Mouse (Mus musculus): Measurements from ENCODE around the gene Uggt1. TPM values are rescaled to one million over a fixed set of nuclear protein-coding genes. Genes with fewer than 3 reads are reported as not detected.

Uggt1 gene
- polyA plus RNA-seq, 1 experiment from 2014 or later = 64.1 TPM

DNA sequence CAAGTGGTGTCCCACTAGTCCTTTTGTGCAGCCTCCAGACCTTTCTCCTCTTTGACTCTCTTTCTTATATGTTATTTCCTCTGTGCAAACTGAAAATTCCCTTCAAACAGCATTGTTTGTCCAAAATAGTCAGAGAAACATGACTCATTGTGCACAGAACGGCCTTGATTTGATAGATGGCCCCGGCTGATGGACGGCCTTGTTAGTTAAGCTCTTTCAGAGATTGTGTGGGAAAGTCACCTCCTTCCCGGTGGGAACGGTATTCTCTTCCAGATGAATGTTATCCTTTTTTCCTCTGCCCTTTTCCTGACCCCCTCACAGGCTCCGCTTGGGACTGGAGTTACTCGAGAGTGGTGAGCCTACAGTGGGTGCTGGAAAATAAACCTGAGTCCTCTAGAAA lies 119.4 kb downstream of the Uggt1 start:
- no peaks in the 10 kb centered on the region for H3K9me3 ChIP-seq
- ATAC-seq (ENCODE audit: low FRiP score, low read depth) = no peak
- H3K4me2 ChIP-seq (replicated peaks) = no peak overlapping the region
- no peak overlapping the region for H3K4me3 ChIP-seq
- H3K36me3 ChIP-seq = no peaks in the 10 kb centered on the region
- no peaks in the 10 kb centered on the region for H3K27me3 ChIP-seq
- no peak overlapping the region for H3K27ac ChIP-seq (replicated peaks)
- 82% methylated on average over 7 of the region's 7 CpGs for WGBS
- no peaks in the 10 kb centered on the region for H3K4me1 ChIP-seq
- no peak overlapping the region for H3K9ac ChIP-seq (replicated peaks)

DNA sequence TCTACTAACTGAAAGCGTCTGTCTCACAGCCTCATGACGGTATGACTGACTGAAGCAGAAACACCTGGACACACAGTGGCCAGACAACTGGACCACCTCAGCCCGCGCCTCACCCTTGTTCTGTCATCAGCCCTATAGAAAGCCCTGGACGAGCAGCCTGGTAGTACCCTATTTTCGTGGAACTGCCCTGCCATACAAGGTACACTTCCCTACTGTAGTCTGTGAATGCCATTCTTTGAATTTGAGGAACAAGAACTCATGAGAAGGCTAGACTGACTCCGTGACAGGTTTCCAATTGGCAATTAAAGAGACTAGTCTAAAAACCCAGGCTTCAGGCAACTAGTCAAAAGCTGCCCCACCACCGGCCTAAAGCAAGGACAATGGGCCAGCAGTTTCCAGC lies 123.3 kb downstream of the Uggt1 start:
- Histone ChIP-seq H3K27me3 (no peaks in the 10 kb centered on the region), H3K4me3 (no peak overlapping the region), H3K27ac (replicated peaks) (no peak overlapping the region), H3K9ac (replicated peaks) (no peak overlapping the region), H3K36me3 (no peaks in the 10 kb centered on the region), H3K9me3 (no peaks in the 10 kb centered on the region), H3K4me2 (replicated peaks) (no peak overlapping the region), H3K4me1 (no peaks in the 10 kb centered on the region)
- ATAC-seq (ENCODE audit: low FRiP score, low read depth) = no peak
- WGBS = 85% methylated on average over 8 of the region's 8 CpGs

DNA sequence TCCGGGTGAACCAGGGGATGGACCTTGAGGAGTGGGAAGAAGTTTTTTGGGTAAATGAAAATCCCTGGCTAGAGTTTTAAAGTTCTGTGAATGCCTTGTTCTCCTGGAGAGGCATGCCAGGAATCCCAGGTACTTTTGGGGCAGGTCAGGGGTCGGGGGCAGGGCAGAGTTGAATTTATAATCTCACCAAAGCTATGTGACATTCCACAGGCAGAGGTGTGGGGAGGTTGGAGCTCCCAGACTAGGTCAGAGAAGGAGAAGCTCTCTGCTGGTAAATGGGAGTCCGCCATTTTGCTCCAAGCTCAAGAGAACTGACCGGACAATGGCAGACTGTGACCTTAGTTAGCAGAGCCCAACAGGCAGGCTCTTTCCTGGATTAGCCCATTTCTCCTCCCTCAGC lies 125.1 kb downstream of the Uggt1 start:
- WGBS = 93% methylated on average over 4 of the region's 4 CpGs
- no peak for ATAC-seq (ENCODE audit: low FRiP score, low read depth)
- no peaks in the 10 kb centered on the region for H3K36me3 ChIP-seq

DNA sequence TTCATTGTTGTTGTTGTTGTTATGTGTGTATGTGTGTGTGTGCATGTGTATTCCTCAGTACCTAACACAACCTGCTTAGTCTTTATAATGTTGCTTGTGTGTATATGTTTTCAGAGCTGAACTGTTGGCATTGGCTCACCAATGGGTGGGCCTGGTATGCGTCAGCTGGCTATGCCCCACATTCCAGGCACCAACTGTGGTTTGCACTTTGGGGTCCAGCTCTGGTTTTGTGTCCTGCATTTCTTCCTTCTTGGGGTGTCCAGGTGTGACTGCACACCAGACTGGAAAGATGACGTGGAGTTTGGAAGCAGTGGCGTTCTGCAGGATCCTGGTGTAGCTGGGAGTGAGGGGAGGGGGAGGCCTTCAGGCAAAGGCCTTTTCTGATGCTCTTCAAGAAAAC lies 125.6 kb downstream of the Uggt1 start:
- Histone ChIP-seq H3K4me1 (no peaks in the 10 kb centered on the region), H3K27me3 (no peaks in the 10 kb centered on the region), H3K9ac (replicated peaks) (no peak overlapping the region), H3K4me2 (replicated peaks) (no peak overlapping the region), H3K27ac (replicated peaks) (no peak overlapping the region), H3K4me3 (no peak overlapping the region), H3K9me3 (no peaks in the 10 kb centered on the region), H3K36me3 (no peaks in the 10 kb centered on the region)
- no peak for ATAC-seq (ENCODE audit: low FRiP score, low read depth)
- WGBS = 89% methylated on average over 3 of the region's 3 CpGs

More for the DNA sequence above, 125.1 kb downstream of the Uggt1 start:
- H3K9ac ChIP-seq (replicated peaks) = no peak overlapping the region
- no peaks in the 10 kb centered on the region for H3K4me1 ChIP-seq
- no peak overlapping the region for H3K27ac ChIP-seq (replicated peaks)
- no peaks in the 10 kb centered on the region for H3K27me3 ChIP-seq
- no peak overlapping the region for H3K4me3 ChIP-seq
- H3K9me3 ChIP-seq = no peaks in the 10 kb centered on the region
- H3K4me2 ChIP-seq (replicated peaks) = no peak overlapping the region

DNA sequence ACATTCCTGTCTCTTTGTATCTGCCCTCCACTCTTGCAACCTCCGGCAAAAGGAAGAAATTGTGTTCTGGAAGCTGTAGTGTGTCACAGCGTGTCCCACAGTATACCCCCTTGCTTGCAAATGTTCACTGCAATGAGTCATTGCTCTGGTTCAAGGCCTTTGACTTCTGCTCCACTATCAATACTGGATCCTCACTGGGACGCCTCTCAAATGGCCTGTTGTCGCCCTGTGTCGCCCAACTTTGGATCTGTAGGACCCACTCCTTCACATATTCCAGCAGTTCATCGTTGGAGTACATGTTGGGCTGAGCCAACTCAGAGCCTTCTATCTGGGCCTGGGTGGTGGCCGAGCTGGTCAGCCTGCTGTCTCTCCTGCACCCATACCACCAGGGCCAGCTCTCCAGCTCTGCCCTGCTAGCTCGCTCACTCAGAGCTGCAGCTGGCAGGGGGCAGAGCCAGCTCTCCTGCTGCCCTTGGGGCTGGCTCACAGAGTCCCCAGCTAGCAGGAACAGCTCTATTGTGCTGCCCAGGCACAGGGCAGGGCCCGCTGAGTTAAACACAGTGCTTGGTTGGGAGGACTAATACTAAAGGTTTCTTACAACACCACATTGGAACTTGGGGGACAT lies 126.3 kb downstream of the Uggt1 start:
- 84% methylated on average over 9 of the region's 9 CpGs for WGBS
- H3K36me3 ChIP-seq = no peaks in the 10 kb centered on the region
- no peaks in the 10 kb centered on the region for H3K9me3 ChIP-seq
- H3K27ac ChIP-seq (replicated peaks) = no peak overlapping the region
- no peaks in the 10 kb centered on the region for H3K4me1 ChIP-seq
- H3K9ac ChIP-seq (replicated peaks) = no peak overlapping the region
- no peak for ATAC-seq (ENCODE audit: low FRiP score, low read depth)
- no peak overlapping the region for H3K4me2 ChIP-seq (replicated peaks)
- H3K27me3 ChIP-seq = no peaks in the 10 kb centered on the region
- no peak overlapping the region for H3K4me3 ChIP-seq

DNA sequence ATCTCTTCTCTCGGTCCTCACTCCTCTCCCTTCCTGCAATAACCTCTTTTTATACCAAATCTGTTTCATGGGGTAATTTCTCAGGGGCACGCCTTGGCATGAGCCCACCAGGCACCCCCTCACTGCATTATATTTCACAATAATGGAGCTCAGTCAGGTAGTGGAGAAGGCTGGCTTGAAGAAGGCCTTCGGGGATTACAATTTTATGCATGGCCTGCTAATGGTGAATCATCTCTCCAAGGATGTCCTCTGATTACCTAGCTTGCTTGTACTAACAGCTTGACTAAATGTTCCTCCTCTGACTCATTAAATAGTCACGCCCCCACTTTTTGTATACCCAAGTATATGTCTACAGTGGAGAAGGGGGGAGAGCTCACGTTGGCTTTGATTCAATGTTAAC lies 128.0 kb downstream of the Uggt1 start:
- no peak for ATAC-seq (ENCODE audit: low FRiP score, low read depth)
- H3K4me3 ChIP-seq = no peak overlapping the region
- no peaks in the 10 kb centered on the region for H3K9me3 ChIP-seq
- no peaks in the 10 kb centered on the region for H3K36me3 ChIP-seq
- no peak overlapping the region for H3K27ac ChIP-seq (replicated peaks)
- no peak overlapping the region for H3K4me2 ChIP-seq (replicated peaks)
- 84% methylated on average over 5 of the region's 5 CpGs for WGBS
- no peak overlapping the region for H3K9ac ChIP-seq (replicated peaks)
- no peaks in the 10 kb centered on the region for H3K27me3 ChIP-seq
- no peaks in the 10 kb centered on the region for H3K4me1 ChIP-seq

DNA sequence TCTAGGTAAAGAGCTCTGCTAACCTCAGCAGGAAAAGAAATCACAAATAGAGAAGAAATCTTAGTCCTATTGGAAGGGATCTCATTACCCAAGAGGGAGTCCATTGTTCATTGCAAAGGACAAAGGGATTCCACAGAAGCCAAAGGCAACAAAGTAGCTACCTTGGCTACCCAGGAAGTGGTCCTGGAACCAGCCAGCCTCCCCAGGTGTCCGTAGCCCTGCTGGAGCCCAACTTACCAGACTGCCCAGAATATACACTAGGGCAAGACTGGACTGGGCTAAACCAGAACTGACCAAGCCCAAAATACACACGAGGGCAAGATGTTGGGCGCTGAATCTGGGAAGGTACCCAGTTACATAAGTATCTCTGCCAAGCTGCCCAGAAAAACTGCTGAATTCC lies 129.7 kb downstream of the Uggt1 start:
- 76% methylated on average over 3 of the region's 3 CpGs for WGBS
- no peak overlapping the region for H3K27ac ChIP-seq (replicated peaks)
- no peaks in the 10 kb centered on the region for H3K4me1 ChIP-seq
- H3K9me3 ChIP-seq = no peaks in the 10 kb centered on the region
- H3K36me3 ChIP-seq = no peaks in the 10 kb centered on the region
- no peaks in the 10 kb centered on the region for H3K27me3 ChIP-seq
- H3K4me3 ChIP-seq = no peak overlapping the region
- no peak overlapping the region for H3K9ac ChIP-seq (replicated peaks)
- H3K4me2 ChIP-seq (replicated peaks) = no peak overlapping the region
- ATAC-seq (ENCODE audit: low FRiP score, low read depth) = no peak

DNA sequence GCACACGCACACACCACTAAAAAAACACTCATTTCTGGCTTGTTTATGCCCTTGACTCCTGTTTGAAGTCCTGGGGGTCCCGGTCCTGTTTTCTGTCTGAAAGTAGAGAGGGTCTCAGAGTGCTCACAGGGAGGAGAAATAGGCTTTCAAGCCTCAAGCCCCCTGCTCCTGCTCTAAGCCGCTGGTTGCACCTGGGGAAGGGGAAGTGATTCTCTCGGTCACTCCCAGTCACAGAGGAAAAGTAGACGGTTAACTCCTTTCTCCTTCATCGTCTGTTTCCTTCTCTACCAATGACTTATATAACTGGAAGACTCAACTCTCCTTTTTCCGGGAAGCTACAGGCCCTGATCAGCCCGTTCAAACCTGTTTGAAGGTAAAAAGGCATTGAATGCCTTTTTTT lies 130.8 kb downstream of the Uggt1 start:
- WGBS = 84% methylated on average over 8 of the region's 8 CpGs

DNA sequence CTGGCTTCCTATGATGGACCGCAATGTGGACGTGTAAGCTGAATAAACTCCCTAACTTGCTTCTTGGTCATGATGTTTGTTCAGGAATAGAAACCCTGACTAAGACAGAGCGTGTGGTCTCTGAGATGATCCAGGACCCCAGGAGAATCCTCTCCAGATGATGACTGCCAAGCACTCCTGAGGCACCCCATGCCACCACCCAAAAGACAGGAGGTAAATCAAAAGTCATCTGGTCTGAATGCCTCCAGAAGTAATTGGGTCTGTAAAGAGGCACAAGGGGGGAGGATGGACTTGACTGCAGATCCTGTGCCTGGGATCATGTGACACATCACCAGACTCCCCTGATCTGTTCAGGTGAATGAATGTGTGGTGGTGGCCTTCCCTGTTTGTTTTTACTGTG lies 131.9 kb downstream of the Uggt1 start:
- H3K4me1 ChIP-seq = no peaks in the 10 kb centered on the region
- H3K36me3 ChIP-seq = no peaks in the 10 kb centered on the region
- H3K4me2 ChIP-seq (replicated peaks) = no peak overlapping the region
- no peak for ATAC-seq (ENCODE audit: low FRiP score, low read depth)
- 93% methylated on average over 3 of the region's 3 CpGs for WGBS
- H3K9me3 ChIP-seq = no peaks in the 10 kb centered on the region
- no peak overlapping the region for H3K4me3 ChIP-seq
- H3K9ac ChIP-seq (replicated peaks) = no peak overlapping the region
- H3K27me3 ChIP-seq = no peaks in the 10 kb centered on the region
- no peak overlapping the region for H3K27ac ChIP-seq (replicated peaks)

More for the DNA sequence above, 130.8 kb downstream of the Uggt1 start:
- no peaks in the 10 kb centered on the region for H3K36me3 ChIP-seq
- H3K27me3 ChIP-seq = no peaks in the 10 kb centered on the region
- no peaks in the 10 kb centered on the region for H3K4me1 ChIP-seq
- no peak overlapping the region for H3K4me3 ChIP-seq
- no peak overlapping the region for H3K27ac ChIP-seq (replicated peaks)
- no peak overlapping the region for H3K9ac ChIP-seq (replicated peaks)
- H3K9me3 ChIP-seq = no peaks in the 10 kb centered on the region
- no peak overlapping the region for H3K4me2 ChIP-seq (replicated peaks)
- ATAC-seq (ENCODE audit: low FRiP score, low read depth) = no peak

DNA sequence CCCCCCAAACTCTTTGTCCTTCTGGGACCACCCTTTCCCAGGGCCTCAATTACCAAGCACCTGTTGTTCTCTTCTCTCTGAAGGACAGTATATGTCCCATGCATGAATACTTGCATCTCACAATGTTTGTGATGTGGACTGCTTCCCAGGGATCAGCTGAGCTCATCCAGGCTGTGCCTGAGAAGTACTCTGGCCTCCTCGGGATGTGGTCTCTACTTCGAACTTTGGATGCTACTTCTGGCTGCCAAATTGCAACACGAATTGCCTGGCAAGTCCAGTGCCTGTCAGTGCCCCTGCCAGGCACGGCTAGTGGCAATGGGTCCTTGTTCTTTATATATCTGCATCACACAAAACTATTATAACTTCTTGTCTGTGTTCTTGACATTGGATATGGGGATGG lies 134.5 kb downstream of the Uggt1 start:
- Histone ChIP-seq H3K4me3 (no peak overlapping the region), H3K4me2 (replicated peaks) (no peak overlapping the region), H3K27me3 (no peaks in the 10 kb centered on the region), H3K36me3 (peaks cover 20% of the 10 kb centered on the region), H3K27ac (replicated peaks) (no peak overlapping the region), H3K9ac (replicated peaks) (no peak overlapping the region), H3K9me3 (no peaks in the 10 kb centered on the region), H3K4me1 (no peaks in the 10 kb centered on the region)
- 79% methylated on average over 4 of the region's 4 CpGs for WGBS
- no peak for ATAC-seq (ENCODE audit: low FRiP score, low read depth)

DNA sequence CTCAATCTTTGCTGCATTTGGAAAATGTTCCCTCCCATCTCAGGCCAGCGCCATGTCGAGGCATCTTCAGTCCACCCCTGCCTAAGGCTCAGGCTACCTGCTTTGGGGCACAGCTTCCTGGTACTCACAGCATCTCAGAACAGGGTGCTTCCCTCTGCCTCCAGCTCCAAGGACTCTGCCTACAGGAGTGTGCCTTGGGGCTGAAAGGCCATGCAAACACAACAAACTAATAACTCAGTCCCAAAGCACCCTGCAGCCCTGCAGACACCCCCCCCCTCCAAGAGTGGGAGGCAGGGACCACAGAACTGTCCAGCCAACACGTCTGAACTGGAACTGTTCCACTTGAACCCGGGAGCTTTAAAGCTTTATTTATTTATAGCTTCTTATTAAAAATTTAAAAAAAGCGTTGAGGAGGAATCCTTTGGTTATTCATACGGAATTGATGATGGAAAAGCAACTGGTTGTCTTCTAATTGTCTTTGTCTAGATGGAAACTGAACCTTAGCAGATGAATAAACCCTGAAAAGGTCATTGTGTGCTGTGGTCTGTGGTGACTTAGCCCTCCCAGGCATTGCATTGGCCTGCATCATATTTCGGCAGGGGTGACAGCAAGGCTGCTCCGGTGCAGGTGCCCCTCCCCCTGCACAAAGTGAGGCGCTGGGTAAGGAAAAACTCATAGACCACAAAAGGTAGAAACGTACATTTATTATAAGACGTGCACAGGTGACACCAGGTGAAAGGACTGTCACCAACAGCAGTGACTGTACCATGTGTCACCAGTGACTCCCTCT lies 138.4 kb downstream of the Uggt1 start:
- Histone ChIP-seq H3K9me3 (no peaks in the 10 kb centered on the region), H3K4me1 (no peaks in the 10 kb centered on the region), H3K36me3 (peaks cover 58% of the 10 kb centered on the region), H3K9ac (replicated peaks) (no peak overlapping the region), H3K4me3 (no peak overlapping the region), H3K27me3 (no peaks in the 10 kb centered on the region), H3K4me2 (replicated peaks) (no peak overlapping the region), H3K27ac (replicated peaks) (no peak overlapping the region)
- WGBS = 93% methylated on average over 11 of the region's 11 CpGs
- ATAC-seq (ENCODE audit: low FRiP score, low read depth) = no peak

DNA sequence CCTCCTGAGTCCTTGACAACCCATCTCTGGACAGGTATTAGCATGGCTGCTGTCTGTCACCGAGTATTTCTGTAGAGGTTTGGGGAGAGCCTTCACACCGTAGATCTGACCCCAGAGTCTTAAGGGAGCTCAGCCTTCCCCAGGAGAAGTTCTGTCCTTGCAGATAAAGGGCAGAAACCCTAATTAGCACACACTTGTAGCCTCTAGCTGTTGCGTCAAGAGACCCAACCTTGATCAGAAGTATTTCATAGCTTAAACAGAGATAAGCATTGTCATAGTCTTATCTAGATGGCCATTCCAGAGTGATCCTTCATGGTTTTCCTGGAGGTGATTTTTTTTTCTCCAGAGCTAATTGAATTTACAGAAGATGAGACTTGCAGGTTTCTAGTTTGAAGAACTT lies 144.1 kb downstream of the Uggt1 start:
- peaks cover 65% of the 10 kb centered on the region for H3K36me3 ChIP-seq
- H3K27me3 ChIP-seq = no peaks in the 10 kb centered on the region
- no peak overlapping the region for H3K9ac ChIP-seq (replicated peaks)
- no peak overlapping the region for H3K4me2 ChIP-seq (replicated peaks)
- no peak for ATAC-seq (ENCODE audit: low FRiP score, low read depth)
- H3K9me3 ChIP-seq = no peaks in the 10 kb centered on the region
- H3K27ac ChIP-seq (replicated peaks) = no peak overlapping the region
- H3K4me3 ChIP-seq = no peak overlapping the region
- 93% methylated on average over 3 of the region's 3 CpGs for WGBS
- no peaks in the 10 kb centered on the region for H3K4me1 ChIP-seq
